In the genomic region with DNA sequence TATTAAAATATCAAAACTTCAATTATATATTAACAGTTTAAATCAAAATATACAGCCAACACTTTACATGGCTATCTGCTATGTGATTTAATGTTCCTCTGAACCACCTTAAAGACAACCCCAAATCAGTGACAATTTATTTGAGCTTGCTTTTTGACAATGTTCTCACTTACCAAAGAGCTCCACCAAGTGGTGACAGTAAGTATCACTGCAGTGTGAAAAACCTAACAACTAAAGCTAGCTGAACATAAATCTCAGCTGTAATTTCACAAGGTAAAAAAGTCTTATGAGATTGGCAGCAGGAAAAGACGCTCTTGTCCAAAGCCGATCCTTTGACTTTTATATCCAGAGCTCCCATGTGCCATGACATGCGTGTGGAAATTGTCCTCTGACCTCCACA, we compare ENCODE assay signal across 8 mouse cellular contexts. TPM values are rescaled to one million over a fixed set of nuclear protein-coding genes. Genes with fewer than 3 reads are reported as not detected.
DNase-seq lines count a peak whose midpoint lies in the region; ATAC-seq and TF ChIP-seq lines count a peak whose summit lies in the region.

No protein-coding gene starts in this region.

- no peaks in the 10 kb centered on the region for H3K27me3 ChIP-seq in neural tube, embryonic 15.5 days (replicated peaks)

- no peaks in the 10 kb centered on the region for H3K9me3 ChIP-seq in neural tube, embryonic 15.5 days (replicated peaks)

- intact Hi-C loops in gastrocnemius, adult 2 months (cut with DNase I): loop anchor here (1.0 kb wide), 1 partner anchor 197 kb away; no protein-coding TSS in a partner anchor
- intact Hi-C loops in gastrocnemius, postnatal 14 days (cut with DNase I; ENCODE audit: low total_unique reads): loop anchor here (5.0 kb wide), 1 partner anchor 196 kb away; no protein-coding TSS in a partner anchor

- no peak overlapping the region for H3K9ac ChIP-seq in neural tube, embryonic 15.5 days (replicated peaks)

- H3K4me1 ChIP-seq in neural tube, embryonic 15.5 days: peaks cover 7% of the 10 kb centered on the region

- no peaks in the 10 kb centered on the region for H3K36me3 ChIP-seq in neural tube, embryonic 15.5 days

- 43% methylated on average over 3 of the region's 3 CpGs for WGBS in neural tube, embryonic 15.5 days

- no peak for DNase-seq in gastrocnemius, adult 2 months
- DNase-seq in gastrocnemius, postnatal 14 days: no peak
- DNase-seq in neural tube, embryonic 10.5 days (ENCODE audit: extremely low spot score, low spot score): peak; percentile 30
- DNase-seq in brain, embryonic 18.5 days (ENCODE audit: low read depth, low spot score): peak; percentile 30
- peak; percentile 57 for DNase-seq in heart, postnatal 4 days
- peak; percentile 63 for DNase-seq in mesoderm, embryonic 11.5 days (ENCODE audit: low read depth, low spot score)
- peak; percentile 67 for DNase-seq in thymus, postnatal 25 days

- H3K27ac ChIP-seq in gastrocnemius, adult 2 months: no peak overlapping the region
- no peak overlapping the region for H3K27ac ChIP-seq in neural tube, embryonic 15.5 days (replicated peaks)

- peak; percentile 88 for TF ChIP-seq CTCF in gastrocnemius, adult 2 months (IDR thresholded peaks at IDR 0.05)

- no peak overlapping the region for H3K4me2 ChIP-seq in neural tube, embryonic 15.5 days

- no peak for ATAC-seq in neural tube, embryonic 15.5 days (ENCODE audit: low FRiP score)

- H3K4me3 ChIP-seq in gastrocnemius, adult 2 months: no peak overlapping the region
- no peak overlapping the region for H3K4me3 ChIP-seq in neural tube, embryonic 15.5 days (replicated peaks)

RNA-seq across cellular contexts. Expression of gene Rb1, which starts 22.4 kb away (rescaled TPM):
- total RNA-seq in gastrocnemius, adult 2 months (2021): 10 to 100 TPM; 14.4 to 20.1 TPM
- total RNA-seq in gastrocnemius, postnatal 14 days (2021): 10 to 100 TPM; 18.1 to 20.2 TPM
- 20.3 and 25.4 TPM in 2 replicates for polyA plus RNA-seq in neural tube, embryonic 15.5 days (2015; fragmentation: Nextera tagmentation; extraction: Ambion mirVana)
- total RNA-seq in heart, postnatal 4 days (2021): 10 to 100 TPM; 16.9 to 19.2 TPM

Comparison
In these comparisons a context has a peak if more than half of its experiments do, and no peak if none do; other contexts are left out.
1. DNase-seq: peak in neural tube, embryonic 10.5 days (single experiment), brain, embryonic 18.5 days (single experiment), heart, postnatal 4 days (single experiment), mesoderm, embryonic 11.5 days (single experiment) and thymus, postnatal 25 days (single experiment); none in gastrocnemius, adult 2 months (single experiment) and gastrocnemius, postnatal 14 days (single experiment).